Mouse (Mus musculus) urinary bladder, postnatal 36 days (tissue): ENCODE results near the gene Sdc3.

Source experiments
- DNase-seq, 2 experiments: peaks; one replicate each; pipeline ENCODE4 v3.0.0; 2022; ENCODE audit warnings: low spot score in 2 of 2, mixed read lengths in 1 of 2

The Sdc3 gene

DNA sequence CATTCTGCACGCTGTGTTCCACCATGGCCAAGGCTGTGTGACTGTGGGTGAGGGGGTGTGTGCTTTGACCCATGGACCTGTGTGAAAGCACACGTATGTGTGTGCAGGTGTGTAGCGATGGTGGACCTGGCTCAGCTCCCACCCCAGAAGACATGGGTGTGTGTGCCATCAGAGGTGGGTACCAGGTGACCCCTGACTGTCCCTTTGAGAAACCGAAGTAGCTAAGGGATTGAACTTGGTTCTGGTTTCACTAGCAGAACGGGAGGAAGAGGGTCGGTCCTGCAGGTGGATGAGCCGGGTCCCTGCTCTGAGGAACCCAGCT lies 804 bp downstream of the Sdc3 start:
- no peak for DNase-seq

DNA sequence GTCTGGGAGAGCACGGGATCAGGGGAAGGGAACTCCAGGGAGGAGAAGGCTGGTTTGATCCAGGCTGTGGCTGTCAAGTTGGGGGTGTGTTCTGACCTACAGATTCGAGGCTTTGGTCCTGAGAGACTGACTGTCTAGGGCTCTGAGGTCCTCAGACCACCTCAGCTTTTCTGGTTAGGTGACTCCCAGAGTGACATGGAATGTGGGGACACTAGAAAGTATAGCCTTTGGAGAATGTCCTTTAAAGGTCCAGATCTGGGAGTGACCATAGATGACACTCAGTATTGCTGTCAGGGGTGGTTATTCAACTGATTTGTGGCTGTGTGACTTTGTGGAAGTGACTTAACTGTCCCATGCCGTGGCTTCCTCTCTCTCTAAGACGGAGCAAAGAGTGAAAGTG lies 2.4 kb downstream of the Sdc3 start:
- DNase-seq = no peak

DNA sequence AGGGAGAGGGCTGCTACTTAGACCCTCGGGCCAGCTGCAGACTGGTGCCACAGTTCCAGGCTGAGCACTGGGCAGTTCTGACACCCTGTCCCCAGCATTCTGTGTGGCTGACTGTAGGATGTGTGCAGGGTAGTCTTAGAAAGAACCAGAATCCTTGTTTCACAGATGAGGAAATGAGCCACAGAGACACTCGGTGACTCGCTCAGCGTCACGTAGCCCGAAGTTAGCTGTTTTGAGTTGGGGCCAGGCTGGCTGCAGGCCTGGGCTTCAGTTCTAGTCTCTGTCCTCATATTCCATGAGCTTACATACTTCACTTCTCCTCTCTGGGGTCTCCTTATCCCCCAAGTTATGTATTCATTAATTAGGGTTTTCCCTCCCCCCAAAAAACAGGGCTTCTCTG lies 3.6 kb downstream of the Sdc3 start:
- DNase-seq = no peak

DNA sequence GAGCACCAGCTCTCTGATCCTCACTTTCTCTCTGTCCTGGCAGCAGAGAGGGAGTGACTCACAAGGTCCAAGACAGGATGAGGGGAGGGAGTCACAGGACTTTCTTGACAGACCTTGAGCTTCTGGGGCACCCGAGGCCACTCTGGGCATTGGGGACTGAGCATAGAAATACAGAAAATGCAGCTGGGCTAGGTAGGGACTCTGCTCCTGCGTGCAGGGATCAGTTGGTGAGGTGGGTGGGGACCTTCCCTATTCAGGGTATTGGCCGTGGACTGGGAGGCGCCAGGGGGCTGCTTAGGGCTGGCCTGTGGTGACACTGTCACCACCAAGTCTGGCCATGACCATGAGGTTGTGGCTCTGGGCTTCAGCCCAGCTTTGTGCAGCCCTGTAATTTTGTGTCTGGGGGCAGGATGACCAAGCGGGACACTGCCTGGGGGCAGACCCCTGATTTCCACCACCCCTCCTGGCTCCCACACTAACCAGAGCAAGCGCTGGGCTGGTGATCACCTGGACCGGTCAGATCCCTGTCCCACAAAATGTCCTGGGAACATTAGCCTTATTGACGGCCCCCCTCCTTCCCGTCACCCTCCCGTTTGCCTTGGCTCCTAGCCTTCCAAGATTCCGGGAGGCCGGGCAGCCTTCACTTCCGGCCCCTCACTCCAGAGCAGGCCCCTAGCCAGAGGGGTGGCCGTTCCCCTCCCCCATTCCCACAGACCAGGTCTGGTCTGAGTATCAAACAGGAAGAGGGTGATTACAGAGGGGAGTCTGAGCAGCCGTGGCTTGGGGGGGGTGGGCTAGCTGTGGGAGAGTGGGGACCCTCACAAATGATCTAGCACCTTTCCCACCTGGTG lies 5.1 kb downstream of the Sdc3 start:
- no peak for DNase-seq

DNA sequence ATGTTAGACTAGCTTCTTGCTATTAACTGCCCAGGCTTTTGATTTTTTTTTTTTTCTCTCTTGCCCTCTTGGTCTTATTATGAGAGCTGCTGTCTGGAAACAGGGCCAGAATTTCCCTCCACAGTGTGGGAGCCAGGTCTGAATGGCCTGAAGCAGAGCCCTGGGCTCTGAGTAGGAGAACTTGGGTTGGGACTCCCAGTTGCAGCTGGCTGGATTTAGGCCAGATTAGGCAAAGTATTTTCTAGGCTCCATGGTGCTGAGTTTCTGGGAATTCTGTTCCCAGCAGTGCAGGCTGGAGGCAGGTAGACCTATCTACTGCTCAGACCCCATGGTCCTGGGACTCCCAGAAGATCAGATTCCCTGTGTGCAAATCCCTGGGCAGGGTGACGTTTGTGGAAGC lies 6.1 kb downstream of the Sdc3 start:
- DNase-seq = no peak

DNA sequence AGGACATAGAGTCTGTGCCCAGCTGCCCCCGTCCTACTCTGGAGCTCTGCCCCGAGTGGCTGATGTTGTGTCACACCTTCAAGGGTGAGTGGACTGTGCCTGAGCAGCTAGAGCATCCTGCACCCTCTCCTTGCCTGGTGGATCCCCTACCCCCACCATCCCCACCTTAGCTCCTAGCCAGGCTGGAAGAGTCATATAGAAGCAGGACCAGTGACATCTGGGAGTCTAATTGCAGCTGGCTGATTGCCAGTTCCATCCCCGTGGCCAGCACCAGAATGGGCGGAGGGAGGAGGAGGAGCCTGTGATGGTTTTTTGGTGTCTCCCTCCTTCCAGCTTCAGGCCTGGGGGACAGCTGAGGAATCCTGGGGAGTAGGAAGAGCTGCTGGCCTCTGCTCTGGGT lies 6.8 kb downstream of the Sdc3 start:
- no peak for DNase-seq

DNA sequence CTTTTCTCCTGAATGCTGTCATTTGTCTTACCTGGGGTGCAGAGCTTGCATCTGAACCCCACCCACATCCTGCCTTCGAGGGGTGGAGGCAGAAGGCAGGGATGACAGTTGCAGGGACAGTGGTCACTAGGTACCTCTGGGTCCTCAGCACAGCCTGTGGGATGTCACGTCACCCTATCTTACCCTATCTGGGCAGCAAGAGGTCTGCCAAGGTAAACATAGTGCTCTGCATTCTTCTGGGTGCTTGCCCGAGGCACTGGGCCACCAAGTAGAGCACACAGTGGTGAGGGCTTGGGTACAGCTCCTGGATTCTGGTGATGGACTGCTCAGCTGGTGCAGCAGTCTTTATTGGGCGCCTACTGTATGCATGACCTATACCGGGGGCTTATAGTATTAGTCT lies 7.2 kb downstream of the Sdc3 start:
- DNase-seq = no peak

DNA sequence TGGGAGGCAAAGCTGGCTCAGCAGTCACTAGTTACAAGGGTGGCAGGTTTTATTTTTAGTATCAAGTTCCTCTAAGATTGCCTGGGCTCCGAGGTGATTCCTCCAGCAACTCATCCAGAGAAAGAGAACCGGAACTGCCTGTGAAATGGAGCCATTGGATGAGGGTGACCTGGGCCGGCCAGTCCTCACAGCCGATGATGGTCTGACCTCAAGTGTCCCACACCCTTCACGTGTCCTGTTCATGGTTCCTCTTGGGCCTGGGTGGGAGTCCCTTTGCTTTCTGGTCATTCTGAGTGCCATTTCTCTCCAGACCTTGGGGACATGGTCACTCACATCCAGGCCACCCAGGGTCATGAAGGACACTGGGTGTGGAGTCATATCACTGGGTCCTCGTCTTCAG lies 7.8 kb downstream of the Sdc3 start:
- no peak for DNase-seq

DNA sequence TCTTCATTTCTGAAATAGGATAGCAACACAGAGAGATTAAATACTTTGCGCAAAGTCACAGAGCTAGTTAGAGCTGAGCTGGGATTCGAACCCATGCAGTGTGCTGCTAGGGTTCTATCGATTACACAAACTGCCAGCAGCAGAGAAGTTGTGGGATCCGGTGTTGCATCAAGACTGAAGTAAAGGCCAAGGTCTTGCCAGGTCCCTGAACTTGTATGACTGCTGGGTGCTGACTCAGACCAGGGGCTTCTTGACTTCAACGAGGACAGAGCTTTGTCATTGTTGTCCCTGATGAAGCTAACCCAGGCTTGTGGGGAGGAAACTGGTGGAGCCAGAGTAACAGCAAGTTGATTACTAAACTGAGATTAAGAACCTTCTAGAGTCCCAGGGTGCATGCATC lies 8.9 kb downstream of the Sdc3 start:
- DNase-seq = no peak

DNA sequence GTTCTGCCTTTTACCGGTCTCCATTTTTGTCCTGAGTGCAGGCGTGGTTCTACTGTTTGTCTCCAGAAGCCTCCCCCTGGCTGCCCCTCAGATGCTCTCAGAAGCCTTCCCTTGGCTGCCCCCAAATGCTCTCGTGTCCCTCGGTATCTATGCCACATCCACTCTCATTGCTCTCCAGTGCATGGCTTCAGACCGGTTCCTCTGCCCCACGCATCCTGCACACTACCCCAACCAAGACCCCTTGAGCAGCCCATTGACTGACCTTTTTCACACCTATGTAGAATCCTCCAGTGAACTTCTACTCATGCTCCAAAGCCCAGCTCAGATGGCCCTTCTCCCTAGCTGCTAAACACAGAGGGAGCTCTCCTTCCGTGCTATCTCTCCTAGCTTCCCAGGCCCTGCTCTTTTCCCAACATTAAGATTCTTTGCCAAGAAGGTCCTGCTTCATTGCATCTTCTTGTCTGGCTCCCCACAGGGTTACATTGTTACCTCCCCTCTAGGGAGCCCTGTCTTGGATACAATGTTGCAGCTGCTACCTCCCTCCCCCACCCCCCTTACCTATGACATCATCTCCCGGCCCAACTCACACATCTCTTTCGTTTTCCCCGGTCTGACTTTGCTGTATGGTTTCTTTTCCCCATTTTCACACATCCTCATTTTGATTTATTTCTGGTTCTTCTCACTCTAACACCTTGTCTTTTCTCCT lies 9.4 kb downstream of the Sdc3 start:
- DNase-seq = no peak

DNA sequence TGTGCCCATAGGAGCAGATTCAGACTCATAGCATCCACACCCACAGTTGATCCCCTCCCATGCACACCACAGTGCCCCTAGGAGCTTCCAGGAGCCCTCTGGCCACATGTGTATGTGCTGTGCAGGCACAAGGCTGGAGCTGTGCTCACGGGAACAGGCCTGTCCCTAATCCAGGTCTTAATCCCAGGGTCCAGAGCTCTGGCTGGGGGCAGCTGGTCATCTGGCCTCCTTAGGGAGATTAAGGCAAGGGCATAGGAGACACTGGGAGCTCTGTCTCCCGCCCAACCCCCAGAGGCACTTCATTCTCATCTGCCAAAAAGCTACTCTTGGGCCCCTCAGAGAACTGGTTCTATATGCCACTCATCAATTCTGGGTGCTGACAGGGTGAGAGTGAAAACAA lies 11.3 kb downstream of the Sdc3 start:
- no peak for DNase-seq

DNA sequence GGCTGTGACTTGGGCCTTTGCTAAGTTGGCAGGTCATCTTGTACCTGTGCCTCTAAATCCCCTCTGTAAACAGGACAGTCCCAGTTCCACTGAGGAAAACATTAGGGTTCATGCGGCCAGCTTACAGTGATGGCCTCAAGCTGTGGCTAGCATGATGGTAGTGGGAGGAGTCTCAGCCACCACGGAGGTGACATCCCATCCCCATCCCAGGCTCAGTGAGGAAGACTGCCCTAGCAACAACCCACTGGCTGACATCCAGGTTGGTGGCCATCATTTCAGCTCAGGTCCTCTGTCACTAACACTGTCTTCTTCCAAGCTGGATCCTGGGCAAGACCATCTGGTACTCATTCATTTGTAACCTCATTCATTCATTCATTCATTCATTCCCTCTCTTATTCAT lies 12.0 kb downstream of the Sdc3 start:
- no peak for DNase-seq

DNA sequence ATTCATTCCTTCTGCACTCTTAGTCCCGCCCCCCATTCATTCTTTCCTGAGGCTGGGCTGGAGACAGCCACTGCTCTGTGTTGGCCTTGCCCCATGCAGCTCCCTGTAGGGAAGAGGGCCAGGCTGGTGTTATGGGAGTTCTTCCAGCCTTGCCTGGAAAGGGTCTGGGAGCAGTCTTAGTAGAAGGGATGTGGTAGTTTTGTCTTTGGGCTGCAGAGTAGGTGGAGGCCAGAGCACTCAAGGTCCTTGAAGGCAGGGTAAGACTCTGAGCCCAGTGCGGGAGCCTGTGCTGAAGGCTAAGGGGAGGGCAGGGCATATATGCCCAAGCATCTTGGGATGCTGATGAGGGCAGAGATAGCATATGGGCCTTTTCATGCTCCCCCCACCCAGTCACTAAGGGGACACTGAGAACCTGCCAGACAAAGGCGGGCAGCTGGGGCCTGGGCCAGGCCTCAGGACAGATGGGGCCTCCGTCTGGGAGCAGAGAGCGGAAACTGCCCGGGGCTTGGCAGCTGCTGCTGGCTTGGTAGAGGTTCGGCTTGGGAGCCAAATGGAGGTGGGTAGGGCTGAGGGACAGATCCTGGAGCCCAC lies 12.5 kb downstream of the Sdc3 start:
- DNase-seq = no peak

DNA sequence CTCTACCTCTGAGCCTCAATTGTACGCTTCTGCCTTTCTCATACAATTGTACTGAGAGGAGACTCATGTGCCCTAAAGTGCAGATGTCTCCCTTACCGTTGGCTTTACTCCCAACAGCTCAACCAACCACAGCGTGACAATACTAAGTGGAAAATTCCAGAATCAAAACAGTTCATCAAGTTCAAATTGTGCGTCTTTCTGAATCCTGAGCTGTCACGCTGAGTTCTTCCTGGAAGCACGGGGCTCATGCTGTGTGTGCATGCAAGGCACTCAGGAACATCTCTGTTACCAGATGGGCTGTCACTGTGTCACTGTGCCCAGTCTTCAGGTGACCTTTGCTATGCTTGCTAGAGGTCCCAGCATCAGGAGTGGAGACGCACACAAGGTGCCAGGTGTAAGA lies 13.4 kb downstream of the Sdc3 start:
- no peak for DNase-seq

DNA sequence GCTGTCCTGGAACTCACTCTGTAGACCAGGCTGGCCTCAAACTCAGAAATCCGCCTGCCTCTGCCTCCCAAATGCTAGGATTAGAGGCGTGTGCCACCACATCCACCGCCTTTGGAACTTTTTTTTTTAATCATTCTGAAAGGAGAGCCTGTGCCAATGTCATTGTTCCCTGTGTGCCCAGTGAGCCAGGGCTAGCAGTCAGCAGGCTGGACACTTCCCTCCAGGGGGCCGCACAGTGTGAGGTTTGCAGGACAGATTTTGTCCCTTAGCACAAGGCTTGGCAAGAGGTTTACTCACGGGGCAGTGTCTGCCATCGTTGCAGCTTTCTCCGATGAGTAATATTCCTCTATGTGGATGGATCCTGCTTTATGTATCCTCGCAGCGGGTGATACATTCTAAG lies 14.4 kb downstream of the Sdc3 start:
- no peak for DNase-seq

DNA sequence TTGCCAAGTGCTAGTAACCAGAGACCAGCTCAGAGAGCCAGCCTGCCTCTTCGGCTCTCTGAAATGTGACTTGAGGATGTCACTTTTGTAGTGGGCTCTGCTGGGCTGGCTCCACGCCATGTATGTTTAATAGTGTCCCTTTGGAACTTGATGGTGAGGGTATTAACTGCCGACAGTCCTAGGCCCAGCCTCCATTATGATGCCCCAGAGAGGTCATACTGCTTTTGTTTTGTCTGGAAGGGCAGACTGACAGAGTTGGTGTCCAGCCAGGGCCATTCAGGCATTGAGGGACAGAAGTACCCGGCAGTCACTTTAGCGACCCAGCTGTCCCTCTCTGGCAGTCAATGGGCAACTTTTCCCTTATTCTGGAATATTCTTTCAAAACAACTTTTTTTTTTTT lies 17.4 kb downstream of the Sdc3 start:
- no peak for DNase-seq

DNA sequence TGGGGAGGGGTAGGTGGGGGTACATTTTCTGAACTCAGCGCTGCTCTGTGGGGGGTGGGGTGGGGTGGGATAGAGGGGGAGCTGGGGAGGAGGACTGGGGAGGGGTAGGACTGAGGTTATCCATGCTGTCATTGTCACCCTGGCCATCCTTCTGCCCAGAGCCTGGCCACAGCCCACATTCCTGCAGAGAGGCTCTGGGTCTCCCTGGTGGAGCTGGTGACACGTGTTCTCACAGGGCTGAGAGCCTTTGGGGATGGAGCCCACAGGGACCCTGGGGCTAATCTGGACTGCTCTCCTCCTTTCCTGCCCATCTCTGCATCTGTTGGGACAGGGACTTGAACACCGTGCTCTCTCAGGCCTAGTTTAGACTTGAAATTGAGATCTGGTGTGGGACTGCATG lies 18.5 kb downstream of the Sdc3 start:
- DNase-seq = no peak

DNA sequence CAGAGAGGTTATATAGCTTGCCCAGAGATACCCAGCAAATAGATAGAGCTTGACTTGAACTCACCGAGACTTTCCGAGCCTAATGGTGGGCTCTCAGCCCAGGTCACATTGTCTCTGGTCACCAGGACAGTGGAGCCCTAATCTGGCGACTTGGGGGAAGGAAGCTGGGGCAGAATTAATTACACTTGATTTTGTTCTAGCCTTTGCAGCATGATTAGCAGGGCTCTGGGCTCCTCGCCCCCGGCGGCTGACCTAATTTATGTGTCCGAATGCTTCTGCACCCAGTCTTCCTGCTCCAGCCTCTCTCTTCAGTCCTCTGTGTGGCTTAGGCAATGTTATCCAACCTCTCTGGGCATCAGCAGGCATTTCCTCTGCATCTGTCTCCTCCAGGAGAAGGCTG lies 19.0 kb downstream of the Sdc3 start:
- no peak for DNase-seq

DNA sequence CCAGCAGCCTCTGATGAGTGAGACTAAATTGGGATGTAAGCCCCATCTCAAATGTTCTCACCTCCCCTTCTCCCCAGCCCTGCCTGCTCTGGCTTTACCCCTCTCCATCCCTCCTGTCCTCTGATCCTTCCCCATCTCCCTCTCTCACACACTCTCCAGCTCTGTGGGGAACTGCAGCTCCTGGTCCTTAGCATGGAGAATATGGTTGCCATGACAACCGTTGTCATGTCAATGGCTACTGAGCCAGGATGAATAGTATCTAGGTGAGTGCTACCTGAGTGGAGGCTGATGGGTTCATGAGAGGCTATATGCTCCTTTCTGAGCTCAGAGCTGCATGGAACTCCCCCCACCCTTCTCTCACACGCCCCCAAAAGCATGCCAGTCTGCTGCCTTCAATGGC lies 21.6 kb downstream of the Sdc3 start:
- DNase-seq = no peak

DNA sequence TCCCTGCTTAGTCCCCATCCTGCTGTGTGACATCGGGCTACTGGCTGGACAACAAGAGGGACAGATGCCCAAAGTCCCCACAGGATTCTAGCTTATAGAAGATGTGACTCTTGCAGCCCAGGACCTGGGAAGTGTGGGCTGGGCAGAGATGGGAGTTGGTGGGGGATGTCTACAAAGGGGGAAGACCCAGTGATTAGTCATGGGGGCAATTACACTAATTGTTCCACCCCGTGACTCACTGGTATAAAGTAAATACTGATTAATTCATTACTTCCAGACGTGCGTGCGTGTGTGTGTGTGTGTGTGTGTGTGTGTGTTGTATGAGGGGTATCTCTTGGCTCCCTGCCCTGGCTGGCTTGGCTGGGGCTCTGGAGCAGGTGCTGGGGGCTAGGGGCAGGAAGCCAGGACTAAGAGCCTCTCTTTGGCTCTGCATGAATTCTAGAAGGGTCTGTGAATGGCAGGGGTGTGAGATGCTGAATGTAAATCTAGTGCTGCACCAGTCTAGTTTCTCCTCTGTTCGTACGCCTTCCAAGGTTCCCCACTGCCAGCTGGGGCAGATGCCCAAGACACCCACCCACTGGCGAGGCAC lies 22.5 kb downstream of the Sdc3 start:
- no peak for DNase-seq

DNA sequence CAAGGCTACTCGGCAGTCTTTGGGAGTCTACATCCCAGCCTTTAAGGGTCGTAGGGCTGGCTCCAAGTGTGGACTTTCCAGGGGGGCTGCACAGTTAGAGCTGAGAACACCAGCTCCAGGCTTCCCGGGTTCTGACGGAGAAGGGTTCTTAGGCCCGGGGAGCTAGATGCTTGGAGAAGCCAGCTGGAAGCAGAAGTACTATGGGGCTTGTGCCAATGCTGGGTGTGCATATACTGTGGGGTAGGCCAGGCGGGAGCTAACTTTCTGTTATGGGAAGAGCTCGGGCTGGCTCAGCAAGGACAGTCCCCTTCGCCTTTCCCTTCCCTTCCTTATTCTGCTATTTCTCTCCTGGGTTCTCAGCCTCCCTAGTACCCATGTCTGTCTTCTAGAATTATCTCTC lies 23.5 kb downstream of the Sdc3 start:
- DNase-seq = no peak

DNA sequence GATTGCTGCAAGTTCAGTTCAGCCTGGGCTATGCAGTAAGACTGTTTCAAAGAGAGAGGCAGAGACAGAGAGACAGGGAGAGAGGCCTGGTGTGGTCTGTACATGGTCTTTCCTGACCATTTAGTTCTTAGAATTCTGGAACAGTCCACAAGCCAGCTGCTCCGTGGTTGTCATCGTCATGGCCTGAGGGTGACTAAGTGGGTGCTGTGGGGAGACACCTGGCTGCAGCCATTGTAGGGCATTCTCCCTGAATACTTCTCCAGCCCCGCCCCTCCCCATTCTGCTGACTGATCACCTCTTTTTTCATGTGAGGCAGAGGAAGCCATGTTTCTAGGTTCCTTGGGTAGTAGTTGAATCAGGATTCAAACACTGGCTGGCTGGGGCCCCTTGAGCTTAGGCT lies 27.5 kb downstream of the Sdc3 start:
- no peak for DNase-seq
